Mouse (Mus musculus) G1E (cell line): ENCODE measurements around the gene Zfp146.

Experiments used
- CTCF ChIP-seq: IDR thresholded peaks from 2 replicates; pipeline ENCODE4 v1.5.1; 2012; ENCODE audit warnings: low read depth, low read length, inconsistent platforms, mixed read lengths
- GATA1 ChIP-seq: IDR thresholded peaks from 2 replicates; pipeline ENCODE4 v1.6.1; 2012; ENCODE audit warnings: borderline replicate concordance, low read length, inconsistent platforms, mixed read lengths
- POLR2AphosphoS5 ChIP-seq: IDR thresholded peaks from 2 replicates; pipeline ENCODE4 v1.6.1; 2012; ENCODE audit warnings: low read depth, low read length, inconsistent platforms; ENCODE audit not compliant: insufficient replicate concordance
- TAL1 ChIP-seq: conservative IDR thresholded peaks from 2 replicates; pipeline ENCODE4 v1.6.1; 2012; ENCODE audit warnings: low read depth, low read length, inconsistent platforms, mixed read lengths

GRCm38 (mm10) chr7:30143555-30144209, 25.9 kb downstream of the Zfp146 start:
- no peak for TF ChIP-seq GATA1
- no peak for TF ChIP-seq CTCF
- no peak for TF ChIP-seq POLR2AphosphoS5
- no peak for TF ChIP-seq TAL1
